Mouse (Mus musculus) heart, embryonic 12.5 days (tissue): Measurements from ENCODE around the gene Neurl2. TPM values are rescaled to one million over a fixed set of nuclear protein-coding genes. Genes with fewer than 3 reads are reported as not detected.
"Not testable (repeated sequence)": the region's sequence is repeated elsewhere in the genome, so short reads cannot be mapped to it uniquely, and the experiment has no call there.

Experiments used
- ATAC-seq: fragments of 200-750 bp; cut with Nextera tagmentation; 2 replicates; pipeline ENCODE4 v1.8.0; 2017; ENCODE audit warnings: moderate TSS enrichment, moderate library complexity; ENCODE audit not compliant: insufficient number of reproducible peaks, low FRiP score
- H3K27ac ChIP-seq: fragments of 300-500 bp; sonication (generic); 2 replicates; pipeline ENCODE4 v1.5.1; 2016; ENCODE audit warnings: mild to moderate bottlenecking, moderate library complexity; ENCODE audit not compliant: poor library complexity, severe bottlenecking
- H3K27me3 ChIP-seq: fragments of 300-500 bp; sonication (generic); replicated peaks from 2 replicates; pipeline ENCODE4 v1.6.1; 2016; ENCODE audit warnings: mild to moderate bottlenecking, moderate library complexity
- H3K36me3 ChIP-seq: fragments of 300-500 bp; sonication (generic); 2 replicates; pipeline ENCODE4 v1.6.1; 2016; ENCODE audit warnings: mild to moderate bottlenecking, moderate library complexity
- H3K4me1 ChIP-seq: fragments of 300-500 bp; sonication (generic); replicated peaks from 2 replicates; pipeline ENCODE4 v1.6.1; 2016; ENCODE audit warnings: mild to moderate bottlenecking
- H3K4me2 ChIP-seq: fragments of 300-500 bp; sonication (generic); 2 replicates; pipeline ENCODE4 v1.6.1; 2016; ENCODE audit warnings: mild to moderate bottlenecking, moderate library complexity
- H3K4me3 ChIP-seq: fragments of 300-500 bp; sonication (generic); 2 replicates; pipeline ENCODE4 v1.5.1; 2016; ENCODE audit warnings: mild to moderate bottlenecking
- H3K9ac ChIP-seq: fragments of 300-500 bp; sonication (generic); 2 replicates; pipeline ENCODE4 v1.6.1; 2016; ENCODE audit warnings: mild to moderate bottlenecking, moderate library complexity
- H3K9me3 ChIP-seq: fragments of 300-500 bp; sonication (generic); replicated peaks from 2 replicates; pipeline ENCODE4 v1.6.1; 2016; ENCODE audit warnings: mild to moderate bottlenecking, moderate library complexity
- WGBS: fragments of 180-500 bp; shearing (Covaris S2); methylation state at CpG from one replicate; pipeline ENCODE4 v1.1.7; 2016; 5-methylcytosine and 5-hydroxymethylcytosine counted together
- polyA plus RNA-seq: library from polyadenylated mRNA; unstranded; fragments of >200 nt; fragmentation: Nextera tagmentation; extraction: Ambion mirVana; gene quantifications from 2 replicates; pipeline ENCODE4 v1.2.1, GENCODE M21; 2016

The Neurl2 gene
- polyA plus RNA-seq, 1 experiment from 2014 or later = 45.0 TPM

- no peak overlapping the region for H3K4me2 ChIP-seq
- peaks cover 8% of the 10 kb centered on the region for H3K9me3 ChIP-seq
- H3K27ac ChIP-seq = no peak overlapping the region
- 52% methylated on average over 6 of the region's 6 CpGs for WGBS
- no peaks in the 10 kb centered on the region for H3K36me3 ChIP-seq
- no peaks in the 10 kb centered on the region for H3K27me3 ChIP-seq
- ATAC-seq = no peak
- H3K9ac ChIP-seq = no peak overlapping the region
- H3K4me3 ChIP-seq = no peak overlapping the region
- peaks cover 29% of the 10 kb centered on the region for H3K4me1 ChIP-seq
Observed at GRCm38 (mm10) chr2:164871602-164872303, 38.5 kb upstream of the Neurl2 start.

- no peak overlapping the region for H3K27ac ChIP-seq
- 72% methylated on average over 7 of the region's 7 CpGs for WGBS
Observed at GRCm38 (mm10) chr2:164868491-164868890, 35.2 kb upstream of the Neurl2 start.

DNA sequence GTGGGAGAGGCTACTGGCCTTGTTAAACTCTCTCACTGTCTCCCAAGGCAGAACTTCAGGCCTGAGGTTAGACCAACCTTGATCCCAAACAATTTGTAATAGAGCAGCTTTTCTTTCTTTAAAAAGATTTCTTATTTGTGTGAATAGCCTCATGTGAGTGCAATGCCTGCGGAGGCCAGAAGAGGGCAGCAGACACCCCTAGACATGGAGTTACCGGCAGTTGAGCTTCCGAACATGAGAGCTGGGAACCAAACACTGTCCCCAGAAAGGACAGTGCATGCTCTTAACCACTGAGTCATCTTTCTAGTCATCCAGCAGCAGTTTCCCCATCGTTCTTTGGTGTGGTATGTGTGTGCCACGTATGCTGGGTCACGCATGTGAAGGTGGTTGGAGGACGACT is 34.3 kb upstream of the Neurl2 start:
- 91% methylated on average over 7 of the region's 7 CpGs for WGBS
- H3K9ac ChIP-seq = no peak overlapping the region
- H3K27ac ChIP-seq = peak overlapping the region; percentile 92

More at GRCm38 (mm10) chr2:164868491-164868890, 35.2 kb upstream of the Neurl2 start:
- Histone ChIP-seq H3K36me3 (no peaks in the 10 kb centered on the region), H3K9me3 (peaks cover 8% of the 10 kb centered on the region), H3K4me1 (peaks cover 23% of the 10 kb centered on the region), H3K27me3 (no peaks in the 10 kb centered on the region), H3K4me3 (no peak overlapping the region), H3K9ac (no peak overlapping the region), H3K4me2 (no peak overlapping the region)
- no peak for ATAC-seq

DNA sequence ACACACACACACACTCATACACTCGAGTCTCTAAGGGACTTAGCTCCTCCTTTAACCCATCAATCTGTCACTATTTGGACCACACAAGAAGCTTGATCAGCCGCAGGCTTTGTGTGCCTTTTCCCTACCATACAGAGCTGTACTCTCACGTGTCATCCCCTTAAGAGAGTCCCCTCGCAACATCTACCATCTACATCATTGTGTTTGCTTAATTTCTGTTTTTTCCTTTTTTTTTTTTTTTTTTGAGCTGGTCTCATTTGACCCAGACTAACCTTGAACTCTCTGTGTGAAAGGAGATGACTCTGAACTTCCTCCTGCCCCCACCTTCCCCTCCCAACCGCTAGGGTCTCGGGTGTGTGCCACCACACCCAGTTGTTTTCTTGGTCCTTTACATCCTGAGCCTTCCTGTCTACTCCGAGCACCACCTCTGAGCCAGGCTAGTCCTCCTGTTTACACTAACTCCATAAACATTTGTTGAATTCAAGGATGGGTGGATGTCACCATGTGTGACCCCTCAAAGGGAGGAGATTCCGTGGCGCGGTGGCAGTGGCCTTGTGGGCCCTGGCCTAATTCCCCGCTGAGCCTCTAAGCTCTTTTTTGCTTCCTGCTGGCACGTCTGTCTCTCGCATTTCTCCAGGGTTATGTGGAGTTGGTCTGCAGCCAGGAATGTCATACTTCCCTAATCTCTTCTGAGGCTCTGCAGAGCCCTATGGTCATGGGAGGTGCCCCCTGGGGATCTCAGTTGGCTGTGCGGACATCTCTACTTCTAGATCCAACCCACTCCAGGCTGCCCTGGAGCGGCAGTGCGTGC is 33.7 kb upstream of the Neurl2 start:
- Histone ChIP-seq H3K27ac (peak overlapping the region; percentile 92), H3K4me1 (peaks cover 31% of the 10 kb centered on the region), H3K27me3 (no peaks in the 10 kb centered on the region), H3K36me3 (no peaks in the 10 kb centered on the region), H3K9ac (peak overlapping the region; percentile 35; the same call in 1 of the 2 replicates), H3K4me2 (no peak overlapping the region), H3K9me3 (peaks cover 8% of the 10 kb centered on the region), H3K4me3 (0 out of 2 replicates have a peak overlapping the region, but pooled peaks have one; percentile 0)
- WGBS = 26% methylated on average over 16 of the region's 16 CpGs
- ATAC-seq = peak; percentile 87

More for the DNA sequence above, 34.3 kb upstream of the Neurl2 start:
- Histone ChIP-seq H3K4me3 (no peak overlapping the region), H3K36me3 (no peaks in the 10 kb centered on the region), H3K27me3 (no peaks in the 10 kb centered on the region), H3K4me1 (peaks cover 25% of the 10 kb centered on the region), H3K4me2 (no peak overlapping the region), H3K9me3 (peaks cover 8% of the 10 kb centered on the region)
- no peak for ATAC-seq

GRCm38 (mm10) chr2:164864593-164864992 is 31.3 kb upstream of the Neurl2 start:
- peaks cover 8% of the 10 kb centered on the region for H3K9me3 ChIP-seq
- no peak overlapping the region for H3K9ac ChIP-seq
- no peak overlapping the region for H3K4me3 ChIP-seq
- H3K4me2 ChIP-seq = no peak overlapping the region
- no peak for ATAC-seq
- peaks cover 5% of the 10 kb centered on the region; the same call in 1 of the 2 replicates for H3K27me3 ChIP-seq
- H3K4me1 ChIP-seq = peaks cover 38% of the 10 kb centered on the region
- WGBS = 49% methylated on average over 4 of the region's 4 CpGs
- no peak overlapping the region for H3K27ac ChIP-seq
- H3K36me3 ChIP-seq = no peaks in the 10 kb centered on the region

- not testable (repeated sequence) for H3K36me3 ChIP-seq, H3K9me3 ChIP-seq, H3K4me2 ChIP-seq, H3K4me3 ChIP-seq, ATAC-seq, H3K9ac ChIP-seq, H3K27ac ChIP-seq
- peaks cover 14% of the 10 kb centered on the region for H3K27me3 ChIP-seq
- 87% methylated on average over 9 of the region's 9 CpGs for WGBS
- H3K4me1 ChIP-seq = peaks cover 44% of the 10 kb centered on the region
Observed at GRCm38 (mm10) chr2:164863411-164863810, 30.2 kb upstream of the Neurl2 start.

GRCm38 (mm10) chr2:164862179-164862861 is 29.1 kb upstream of the Neurl2 start:
- WGBS = 41% methylated on average over 9 of the region's 9 CpGs
- Histone ChIP-seq H3K36me3 (no peaks in the 10 kb centered on the region), H3K4me2 (no peak overlapping the region), H3K27me3 (peaks cover 25% of the 10 kb centered on the region), H3K27ac (no peak overlapping the region), H3K9me3 (no peaks in the 10 kb centered on the region; the same call in 1 of the 2 replicates), H3K9ac (no peak overlapping the region), H3K4me1 (peaks cover 47% of the 10 kb centered on the region), H3K4me3 (no peak overlapping the region)
- peak; percentile 58 for ATAC-seq

DNA sequence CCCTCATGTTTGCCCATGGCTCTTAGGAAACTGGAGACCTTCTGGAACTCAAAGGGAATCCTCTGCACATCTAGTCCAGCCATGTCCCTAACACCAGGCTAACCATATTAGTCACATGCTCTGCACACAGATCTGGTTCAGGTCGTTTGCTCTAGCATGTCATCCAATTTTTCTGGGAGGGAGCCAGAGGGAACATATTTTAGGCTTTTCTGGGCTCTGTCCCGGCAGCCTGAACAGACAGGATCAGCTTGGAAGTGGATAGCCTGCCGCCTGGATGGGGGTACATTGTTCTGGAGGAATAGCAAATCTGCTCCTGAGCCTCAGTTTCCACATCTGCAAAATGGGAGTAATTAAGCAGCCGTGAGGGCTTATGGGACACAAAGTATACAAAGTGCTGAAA is 27.8 kb upstream of the Neurl2 start:
- Histone ChIP-seq H3K9me3 (no peaks in the 10 kb centered on the region), H3K4me2 (no peak overlapping the region), H3K27me3 (peaks cover 38% of the 10 kb centered on the region), H3K36me3 (no peaks in the 10 kb centered on the region), H3K4me1 (peaks cover 48% of the 10 kb centered on the region), H3K4me3 (no peak overlapping the region), H3K9ac (no peak overlapping the region), H3K27ac (no peak overlapping the region)
- 70% methylated on average over 4 of the region's 4 CpGs for WGBS
- no peak for ATAC-seq

GRCm38 (mm10) chr2:164859640-164860432 is 26.6 kb upstream of the Neurl2 start:
- Histone ChIP-seq H3K9ac (no peak overlapping the region), H3K9me3 (no peaks in the 10 kb centered on the region), H3K4me1 (peaks cover 47% of the 10 kb centered on the region), H3K36me3 (no peaks in the 10 kb centered on the region), H3K4me3 (no peak overlapping the region), H3K27ac (no peak overlapping the region), H3K27me3 (peaks cover 49% of the 10 kb centered on the region), H3K4me2 (no peak overlapping the region)
- ATAC-seq = no peak
- WGBS = 56% methylated on average over 9 of the region's 9 CpGs

- 37% methylated on average over 2 of the region's 2 CpGs for WGBS
- peaks cover 42% of the 10 kb centered on the region for H3K4me1 ChIP-seq
- H3K4me3 ChIP-seq = no peak overlapping the region
- H3K4me2 ChIP-seq = no peak overlapping the region
- H3K9ac ChIP-seq = no peak overlapping the region
- no peaks in the 10 kb centered on the region for H3K36me3 ChIP-seq
- peaks cover 56% of the 10 kb centered on the region for H3K27me3 ChIP-seq
- no peak overlapping the region for H3K27ac ChIP-seq
- no peaks in the 10 kb centered on the region for H3K9me3 ChIP-seq
- ATAC-seq = no peak
Observed at GRCm38 (mm10) chr2:164859155-164859554, 25.9 kb upstream of the Neurl2 start.
